Mouse (Mus musculus) Patski (cell line): Measurements from ENCODE around the gene Gm5724. TPM values are rescaled to one million over a fixed set of nuclear protein-coding genes. Genes with fewer than 3 reads are reported as not detected.
A peak's percentile ranks its signal among the peaks of the same experiment; 100 is the strongest.

Experiments used
- ATAC-seq: fragments of 100-300 bp; one replicate; pipeline ENCODE4 v1.8.0; 2021
- CTCF ChIA-PET: fragments of 350-600 bp; sonication (Branson Sonifier 250); formaldehyde crosslinking; loops from one replicate; lab custom pipeline; 2022; ENCODE audit warnings: inconsistent platforms; lab: Charles Lee
- POLR2A ChIA-PET: fragments of 350-600 bp; sonication (Branson Sonifier 250); formaldehyde crosslinking; loops from one replicate; lab custom pipeline; 2022; ENCODE audit warnings: antibody characterized with exemption, inconsistent platforms; lab: Charles Lee
- DNase-seq: peaks from one replicate; pipeline ENCODE4 v3.0.0-alpha.2; 2011; ENCODE audit warnings: low read depth, low spot score
- H3K27me3 ChIP-seq: fragments of 371-371 bp; one replicate; pipeline ENCODE4 v1.5.1; 2021
- CTCF ChIP-seq: fragments of 100-300 bp; IDR thresholded peaks from one replicate; pipeline ENCODE4 v1.5.1; 2021
- in situ Hi-C: fragments of 300-500 bp; cut with MboI; formaldehyde crosslinking; loops from 3 replicates; pipeline ENCODE4 v1.11.1; 2018; ENCODE audit warnings: low pct_unique_long_range_greater_than_20kb, mixed read lengths
- polyA plus RNA-seq: library from polyadenylated mRNA; unstranded; gene quantifications from one replicate; pipeline ENCODE4 v1.2.3, GENCODE M21; 2021

The Gm5724 gene
- polyA plus RNA-seq = not detected

DNA sequence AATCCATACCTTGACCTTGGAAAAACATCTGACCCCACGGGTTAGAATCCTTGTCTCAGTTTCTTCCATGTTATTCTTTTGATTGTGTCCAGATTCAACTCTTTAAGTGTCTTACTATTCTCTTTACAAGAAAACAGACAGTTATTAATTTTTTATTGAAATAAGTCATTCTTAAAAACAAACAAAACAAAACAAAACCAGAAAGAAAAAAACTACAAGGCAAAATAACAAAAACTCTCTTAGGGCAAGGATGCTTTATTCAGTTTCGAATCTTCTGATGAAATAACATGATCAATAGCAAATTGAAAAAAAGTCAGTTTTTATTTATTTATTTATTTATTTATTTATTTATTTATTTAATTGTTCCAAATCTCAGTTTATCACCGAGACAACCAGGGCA, at the start of gene Gm5724:
Gene Gm5724 (minus strand): TSS at position 101 of the 400 bp plus-strand sequence.
- ATAC-seq (no peak), DNase-seq (no peak)
- TF ChIP-seq CTCF = no peak
- in situ Hi-C loops = no loop called here
- ChIA-PET POLR2A (no interaction called here), CTCF (no interaction called here)
- H3K27me3 ChIP-seq = no peaks in the 10 kb centered on the region

DNA sequence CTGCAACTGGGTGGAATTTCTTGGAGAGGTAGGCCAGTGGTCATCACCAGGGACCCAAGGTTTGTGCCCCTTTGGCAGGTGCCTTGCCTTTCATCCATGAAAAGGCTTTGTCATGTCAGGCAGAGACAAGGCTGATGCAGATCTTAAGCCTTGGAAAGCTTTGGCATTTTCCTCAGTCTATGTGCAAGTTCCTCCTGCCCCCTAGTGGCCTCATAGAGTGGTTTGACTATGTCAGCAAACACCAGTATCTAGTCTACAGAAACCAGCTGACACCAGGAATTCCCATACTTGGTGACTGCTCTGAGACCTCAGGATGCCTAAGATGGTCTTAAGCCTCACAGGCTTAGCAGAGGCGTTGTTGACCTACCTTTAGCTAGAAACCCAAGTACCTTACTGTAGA, 24.2 kb upstream of the Gm5724 start:
- no peaks in the 10 kb centered on the region for H3K27me3 ChIP-seq
- DNase-seq = no peak
- CTCF ChIA-PET = no interaction called here
- in situ Hi-C loops = no loop called here
- no peak for ATAC-seq
- POLR2A ChIA-PET = no interaction called here
- peak; percentile 56 for TF ChIP-seq CTCF

DNA sequence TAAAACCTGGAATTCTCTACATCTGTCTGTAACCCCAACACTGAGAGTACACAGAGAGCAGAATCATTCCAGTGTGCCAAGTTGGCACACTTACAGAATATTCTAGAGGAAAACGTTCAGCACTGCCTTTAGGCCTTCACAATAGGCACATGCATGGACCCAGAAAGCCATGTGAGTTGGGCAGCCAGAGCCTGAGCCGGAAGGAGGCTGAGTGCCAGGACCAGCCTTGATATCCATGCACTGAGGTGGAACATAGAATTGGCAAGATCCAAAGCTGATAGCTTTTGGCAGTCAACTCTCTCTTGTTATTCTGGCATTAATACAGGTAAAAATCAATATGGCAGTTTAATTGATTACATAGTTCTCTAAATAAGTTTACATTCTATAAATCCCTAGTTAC, 866 bp upstream of the Gm5724 start:
- CTCF ChIA-PET = no interaction called here
- no peak for ATAC-seq

DNA sequence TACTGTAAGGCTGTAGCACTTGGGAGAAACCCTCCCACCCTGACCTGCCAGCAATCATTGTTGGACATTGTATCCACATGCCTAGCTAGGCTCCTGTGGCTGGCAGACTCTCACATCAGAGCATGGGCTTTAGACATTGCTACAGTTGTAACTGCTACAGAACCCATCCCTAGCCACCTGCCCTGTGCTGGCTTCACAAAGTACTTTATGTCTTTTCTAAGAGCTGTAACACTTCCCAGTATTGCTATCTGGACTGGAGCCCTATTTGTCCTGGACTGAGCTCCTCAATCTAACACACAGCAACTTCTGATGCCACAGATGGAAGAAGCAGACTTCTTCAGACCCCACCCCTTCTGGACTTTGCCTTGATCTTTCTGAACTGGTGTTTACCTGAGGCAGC, 82.4 kb downstream of the Gm5724 start:
- in situ Hi-C loops = no loop called here
- TF ChIP-seq CTCF = no peak
- no peaks in the 10 kb centered on the region for H3K27me3 ChIP-seq
- POLR2A ChIA-PET = no interaction called here
- no peak for DNase-seq
- CTCF ChIA-PET = no interaction called here
- ATAC-seq = no peak

More for the DNA sequence above, 866 bp upstream of the Gm5724 start:
- no peaks in the 10 kb centered on the region for H3K27me3 ChIP-seq
- POLR2A ChIA-PET = no interaction called here
- TF ChIP-seq CTCF = no peak
- in situ Hi-C loops = no loop called here
- no peak for DNase-seq

DNA sequence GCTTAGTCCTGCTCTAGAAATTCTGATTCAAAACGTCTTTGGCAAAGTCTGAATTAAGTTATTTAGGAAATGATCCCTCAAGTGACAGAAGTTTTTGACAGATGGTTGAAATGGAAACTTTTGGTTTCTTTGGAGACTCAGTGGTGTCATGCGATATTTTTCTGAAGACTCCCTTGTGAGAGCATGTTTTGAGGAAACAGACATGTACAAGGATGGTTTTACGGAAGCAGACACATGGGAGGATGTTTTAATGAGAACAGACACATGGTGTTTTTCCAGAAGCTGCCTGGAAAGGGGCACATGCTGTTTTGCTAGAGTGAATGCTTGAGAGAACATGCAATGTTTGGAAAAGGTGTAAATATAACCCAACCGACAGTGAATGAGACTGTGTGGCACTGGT, 86.6 kb downstream of the Gm5724 start:
- no peak for ATAC-seq
- in situ Hi-C loops = no loop called here
- DNase-seq = no peak

More for the DNA sequence above, 86.6 kb downstream of the Gm5724 start:
- no peak for TF ChIP-seq CTCF
- POLR2A ChIA-PET = no interaction called here
- no peaks in the 10 kb centered on the region for H3K27me3 ChIP-seq
- CTCF ChIA-PET = no interaction called here

Other genes with a start within 250 kb of the Gm5724 start
- not detected for gene Slco1c1, start 249.4 kb downstream of the Gm5724 start, polyA plus RNA-seq
- not detected for gene Slco1b2, start 144.3 kb downstream of the Gm5724 start, polyA plus RNA-seq
- gene Slco1a4, start 82.4 kb upstream of the Gm5724 start, polyA plus RNA-seq = 0.05 TPM
- 0.01 TPM for gene Slco1a1, start 173.2 kb upstream of the Gm5724 start, polyA plus RNA-seq
- 0.12 TPM for gene Gm6614, start 237.6 kb upstream of the Gm5724 start, polyA plus RNA-seq